Mouse (Mus musculus): ENCODE data around the gene Dhx32. TPM values are rescaled to one million over a fixed set of nuclear protein-coding genes. Genes with fewer than 3 reads are reported as not detected.

Gene Dhx32
- 10 to 100 TPM; 34.4 to 36.4 TPM for total RNA-seq (2021)
- long read RNA-seq, experiment 1, transcript Dhx32-201 (12 exons, 2,955 nt), result major isoform, 28 of 38 reads
- long read RNA-seq, experiment 1, partial matches to known transcripts, result 3 of 38 reads
- long read RNA-seq, experiment 1, other reads (novel, unspliced or antisense), result 5 of 38 reads
- long read RNA-seq, experiment 2, transcript Dhx32-201 (12 exons, 2,955 nt), result major isoform, 21 of 29 reads
- long read RNA-seq, experiment 2, partial matches to known transcripts, result 1 of 29 reads
- long read RNA-seq, experiment 2, other reads (novel, unspliced or antisense), result 5 of 29 reads

GRCm38 (mm10) chr7:133782717-133783435 is at the start of gene Dhx32:
Gene Dhx32 (minus strand): TSS chr7:133782726.
- DNase-seq (ENCODE audit: low spot score in 2 of 2), result peak; percentile 50 to 72

DNA sequence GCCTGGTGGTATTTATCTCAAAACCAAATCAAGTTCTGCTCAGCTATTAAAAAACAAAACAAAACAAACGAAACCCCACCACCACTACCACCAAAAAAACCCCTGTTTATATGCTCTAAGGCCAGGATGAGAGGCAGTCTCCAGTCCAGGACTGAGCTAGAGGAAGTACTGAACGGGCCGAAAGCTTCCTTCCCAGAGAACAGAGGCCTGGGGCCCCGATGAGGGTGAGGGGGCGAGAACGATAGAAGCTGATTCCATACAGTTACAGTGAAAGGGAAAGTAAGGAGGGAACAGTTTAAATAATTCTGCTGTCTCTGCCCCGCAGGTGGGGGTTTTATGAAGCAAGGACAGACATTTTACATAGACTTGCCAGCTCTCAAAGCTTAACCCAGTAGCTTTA is 47.1 kb upstream of the Dhx32 start:
- no peak for DNase-seq (ENCODE audit: low spot score in 2 of 2)

- DNase-seq (ENCODE audit: low spot score in 2 of 2), result no peak
Observed at GRCm38 (mm10) chr7:133828514-133828913, 46.0 kb upstream of the Dhx32 start.

DNA sequence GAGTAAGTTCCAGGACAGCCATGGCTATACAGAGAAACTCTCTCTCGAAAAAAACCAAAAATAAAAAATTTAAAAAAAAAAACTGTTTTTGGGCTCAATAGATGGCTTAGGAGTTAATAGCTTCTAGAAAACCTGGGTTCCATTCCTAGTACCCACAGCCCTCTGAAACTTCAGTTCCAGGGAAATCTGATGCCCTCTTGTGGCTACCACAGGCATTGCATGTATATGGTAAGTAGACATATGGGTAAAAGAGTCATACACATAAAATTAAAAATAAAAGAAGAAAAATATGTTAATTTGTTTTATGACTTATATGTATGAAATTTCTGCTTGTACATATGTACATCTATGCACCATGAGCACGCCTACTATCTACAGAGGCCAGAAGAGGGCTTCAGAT is 42.1 kb upstream of the Dhx32 start:
- DNase-seq (ENCODE audit: low spot score in 2 of 2), result no peak

GRCm38 (mm10) chr7:133823751-133824150 is 41.2 kb upstream of the Dhx32 start:
- no peak for DNase-seq (ENCODE audit: low spot score in 2 of 2)

GRCm38 (mm10) chr7:133813331-133813730 is 30.8 kb upstream of the Dhx32 start:
- no peak for DNase-seq (ENCODE audit: low spot score in 2 of 2)

GRCm38 (mm10) chr7:133812927-133813326 is 30.4 kb upstream of the Dhx32 start:
- DNase-seq (ENCODE audit: low spot score in 2 of 2), result no peak

GRCm38 (mm10) chr7:133805614-133806175 is 23.2 kb upstream of the Dhx32 start:
- DNase-seq (ENCODE audit: low spot score in 2 of 2), result peak; percentile 77 to 83

DNA sequence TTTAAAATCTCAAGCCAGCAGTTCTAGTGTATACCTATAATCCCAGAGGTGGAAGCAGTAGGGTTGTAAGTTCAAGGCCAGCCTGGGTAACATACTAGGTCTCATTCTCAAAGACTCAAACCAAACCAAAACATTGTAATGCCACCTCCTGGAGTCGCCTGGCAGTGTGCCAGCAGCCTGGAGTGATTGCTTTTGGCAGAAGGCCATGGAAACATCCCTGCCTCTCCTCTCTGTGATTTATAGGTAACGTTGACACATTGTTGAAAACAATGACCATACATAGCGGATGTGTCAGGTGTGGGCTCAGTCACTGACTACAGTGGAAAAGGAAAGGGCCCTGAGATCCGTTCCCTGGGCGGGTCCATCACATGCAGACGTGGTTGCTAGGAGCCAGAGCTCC is 19.3 kb upstream of the Dhx32 start:
- DNase-seq (ENCODE audit: low spot score in 2 of 2), result no peak

DNA sequence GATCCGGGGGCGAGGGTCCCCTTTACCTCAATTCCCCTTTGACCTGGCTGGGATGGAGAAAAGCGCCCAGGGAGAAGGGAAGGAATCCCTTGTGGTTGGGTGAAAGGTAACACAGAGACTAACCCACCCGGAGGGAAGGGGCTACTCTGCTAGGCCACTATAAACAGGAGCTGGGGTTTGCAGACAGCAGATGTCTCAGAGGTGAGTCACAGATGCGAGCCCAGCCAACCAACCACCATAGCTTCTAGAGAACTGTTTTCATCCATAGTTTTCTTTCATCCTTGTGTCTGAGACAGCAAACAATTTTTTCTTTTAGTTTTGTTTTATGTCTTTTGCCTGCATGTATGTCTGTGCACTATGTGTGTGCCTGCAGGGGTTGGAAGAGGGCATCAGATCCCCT is 17.4 kb upstream of the Dhx32 start:
- DNase-seq (ENCODE audit: low spot score in 2 of 2), result no peak

DNA sequence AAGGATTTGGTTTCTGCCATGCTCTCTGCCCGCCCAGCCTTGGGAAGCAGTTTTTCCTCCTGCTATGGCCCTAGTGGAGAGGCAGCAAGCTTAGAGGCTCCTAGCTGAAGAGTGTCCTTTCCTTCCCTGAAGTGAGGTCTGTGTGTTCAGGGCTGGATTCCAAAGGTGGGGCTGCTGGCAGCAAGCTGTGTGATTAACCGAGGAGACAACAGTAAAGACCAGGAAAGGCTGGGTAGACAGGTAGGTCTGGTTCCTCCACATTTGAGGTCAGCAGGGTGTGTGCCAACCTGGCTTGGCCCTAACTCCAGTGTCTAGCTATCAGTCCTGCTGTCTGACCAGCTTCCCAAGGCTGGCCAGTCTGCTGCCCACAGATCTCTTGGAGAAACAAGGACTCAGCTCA is 12.2 kb upstream of the Dhx32 start:
- no peak for DNase-seq (ENCODE audit: low spot score in 2 of 2)

DNA sequence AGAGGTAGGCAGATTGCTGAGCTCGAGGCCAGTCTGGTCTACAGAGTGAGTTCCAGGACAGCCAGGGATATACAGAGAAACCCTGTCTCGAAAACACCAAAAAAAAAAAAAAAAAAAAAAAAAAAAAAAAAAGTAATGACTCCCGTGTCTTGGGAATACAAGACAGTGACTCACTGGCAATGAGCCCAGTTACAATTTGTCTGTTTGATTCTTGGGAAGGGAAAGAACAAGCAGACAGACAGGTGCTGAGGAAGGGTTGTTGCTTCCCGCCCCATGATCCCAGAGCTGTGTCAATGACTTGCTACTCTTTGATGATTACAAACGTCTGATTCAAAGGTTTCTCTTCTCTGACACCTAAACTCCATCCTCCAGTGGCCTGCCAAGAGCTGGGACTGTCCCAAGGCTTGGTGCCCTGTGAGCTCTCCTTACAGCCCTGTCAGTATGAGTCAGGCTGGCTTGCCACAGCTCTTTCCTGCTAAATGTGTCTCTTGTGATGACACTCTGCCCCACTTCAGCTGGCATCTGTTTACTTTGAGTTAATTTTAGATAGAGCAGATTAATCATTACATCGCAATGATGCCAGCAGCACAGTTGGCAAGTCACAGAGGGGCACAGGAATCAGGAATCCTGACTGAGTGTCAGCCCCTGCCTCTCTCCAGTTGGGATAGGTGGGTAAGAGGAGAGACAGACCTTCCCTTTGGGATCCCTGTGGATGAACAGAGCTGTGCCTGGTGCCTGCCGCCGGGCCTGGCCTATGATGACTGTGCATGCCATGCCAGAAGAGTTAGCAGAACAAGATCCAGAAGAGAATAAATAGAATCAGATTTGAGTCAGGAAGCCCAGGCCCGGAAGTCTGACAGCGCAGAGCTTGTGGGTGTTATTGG is 11.0 kb upstream of the Dhx32 start:
- peak; percentile 10 to 25 for DNase-seq (ENCODE audit: low spot score in 2 of 2)

GRCm38 (mm10) chr7:133792771-133793170 is 10.2 kb upstream of the Dhx32 start:
- DNase-seq (ENCODE audit: low spot score in 2 of 2), result no peak

GRCm38 (mm10) chr7:133790608-133791229 is 8.2 kb upstream of the Dhx32 start:
- DNase-seq (ENCODE audit: low spot score in 2 of 2), result no peak

- no peak for DNase-seq (ENCODE audit: low spot score in 2 of 2)
Observed at GRCm38 (mm10) chr7:133790171-133790570, 7.6 kb upstream of the Dhx32 start.

DNA sequence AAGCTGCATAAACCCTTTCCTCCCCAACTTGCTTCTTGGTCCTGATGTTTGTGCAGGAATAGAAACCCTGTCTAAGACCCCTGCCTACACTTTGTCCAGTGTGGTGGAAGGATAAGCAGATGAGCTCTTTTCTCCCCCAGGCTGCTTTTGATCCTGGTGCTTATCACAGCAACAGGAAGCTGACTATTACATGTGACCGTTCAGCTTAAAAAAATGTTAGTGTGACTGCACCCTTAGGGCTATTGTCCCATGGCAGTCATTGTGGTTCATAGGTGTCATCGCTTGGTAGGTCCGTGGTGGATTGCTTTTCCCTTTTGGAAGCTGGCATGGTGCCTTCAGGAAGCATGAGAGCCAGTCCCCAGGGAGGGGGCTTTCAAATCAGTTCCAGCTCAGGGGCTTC is 5.6 kb upstream of the Dhx32 start:
- DNase-seq (ENCODE audit: low spot score in 2 of 2), result no peak

DNA sequence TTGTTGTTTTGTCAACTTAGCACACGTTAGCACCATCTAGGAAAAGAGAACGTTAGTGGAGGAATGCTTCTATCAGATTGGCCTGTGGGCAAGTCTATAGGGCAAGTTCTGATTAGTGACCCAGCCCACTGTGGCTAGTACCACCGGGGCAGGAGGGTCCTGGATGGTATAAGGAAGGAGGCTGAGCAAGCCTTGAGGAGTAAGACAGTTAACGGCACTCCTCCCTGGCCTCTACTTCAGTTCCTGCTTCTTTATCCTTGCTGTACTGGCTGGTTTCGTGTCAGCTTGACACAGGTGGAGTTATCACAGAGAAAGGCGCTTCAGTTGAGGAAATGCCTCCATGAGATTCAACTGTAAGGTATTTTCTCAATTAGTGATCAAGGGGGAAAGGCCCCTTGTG is 5.0 kb upstream of the Dhx32 start:
- DNase-seq (ENCODE audit: low spot score in 2 of 2), result no peak

DNA sequence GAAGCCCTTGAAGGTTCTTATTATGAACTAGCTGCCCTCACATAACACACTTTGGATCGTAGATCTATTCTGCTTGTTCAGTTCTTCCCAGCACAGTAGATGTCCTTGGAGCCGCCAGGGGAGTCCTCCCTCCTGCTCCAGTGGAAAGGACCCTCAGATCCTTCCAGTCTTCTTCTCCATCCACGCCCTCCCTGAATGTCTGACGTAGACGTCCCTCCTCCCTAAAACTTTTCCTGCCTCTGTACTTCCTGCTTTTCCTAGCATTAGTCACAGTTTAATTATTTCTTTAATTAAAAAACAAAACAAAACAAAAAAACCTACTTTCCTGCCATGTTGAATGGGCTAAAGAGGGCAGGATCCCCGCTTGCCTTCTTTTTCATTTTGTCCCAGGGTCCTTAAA is 535 bp downstream of the Dhx32 start:
- DNase-seq (ENCODE audit: low spot score in 2 of 2), result no peak

DNA sequence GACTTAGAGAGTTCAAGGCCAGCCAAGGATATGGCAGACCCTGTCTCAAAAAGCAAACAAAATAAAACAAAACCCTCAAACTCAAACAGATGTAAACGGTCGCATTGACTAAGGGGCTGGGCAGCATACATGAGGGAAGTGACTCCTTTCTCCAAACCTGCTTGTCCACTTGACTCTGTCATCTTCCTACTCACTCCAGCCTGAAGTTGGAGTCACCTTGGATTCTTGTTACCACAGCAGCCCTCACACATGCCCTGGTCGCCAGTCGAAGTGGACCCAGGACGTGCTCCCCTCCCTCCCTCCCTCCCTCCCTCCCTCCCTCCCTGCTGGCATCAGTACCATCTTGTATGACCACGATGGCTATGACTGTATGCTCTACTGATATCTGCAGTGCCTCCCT is 943 bp downstream of the Dhx32 start:
- no peak for DNase-seq (ENCODE audit: low spot score in 2 of 2)

- peak; percentile 83 to 90 for DNase-seq (ENCODE audit: low spot score in 2 of 2)
Observed at GRCm38 (mm10) chr7:133776626-133776996, 5.9 kb downstream of the Dhx32 start, which contains the start of gene Fank1. Gene Fank1 (plus strand): TSS chr7:133776861.
